Mouse (Mus musculus) mouse trophoblast stem cell (cell line): ENCODE data around the gene Psg17.
"Not testable (repeated sequence)": the region's sequence is repeated elsewhere in the genome, so short reads cannot be mapped to it uniquely, and the experiment has no call there.

Experiments
- in situ Hi-C, 2 experiments: fragments of 300-500 bp; cut with MseI, MboI; formaldehyde crosslinking; loops; 2 replicates in 1 of 2; 3 replicates in 1 of 2; pipeline ENCODE4 v1.15.1; 2025

Psg17 gene

DNA sequence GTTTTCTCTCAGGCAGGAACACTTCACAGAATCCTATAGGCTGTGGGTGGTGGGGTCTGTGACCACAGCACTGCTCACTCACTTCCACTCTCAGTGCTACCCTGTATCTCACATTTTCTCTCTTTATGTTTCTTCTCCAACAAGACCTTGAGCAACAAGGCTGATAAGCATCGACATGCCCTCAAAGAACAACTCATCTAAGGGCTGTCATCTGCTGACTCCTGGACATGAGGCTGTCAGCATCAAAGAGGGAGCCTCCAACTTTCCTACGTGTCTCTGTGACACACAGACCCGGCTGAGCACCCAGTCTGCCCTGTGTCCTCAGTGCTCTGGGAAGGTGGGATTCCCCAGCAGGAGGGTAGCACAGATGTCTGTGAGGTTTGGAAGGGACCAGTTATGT, at the start of gene Psg17:
Gene Psg17, minus strand, starts transcription at position 101 of the 400 bp plus-strand sequence.
- in situ Hi-C loops: no loop called here

DNA sequence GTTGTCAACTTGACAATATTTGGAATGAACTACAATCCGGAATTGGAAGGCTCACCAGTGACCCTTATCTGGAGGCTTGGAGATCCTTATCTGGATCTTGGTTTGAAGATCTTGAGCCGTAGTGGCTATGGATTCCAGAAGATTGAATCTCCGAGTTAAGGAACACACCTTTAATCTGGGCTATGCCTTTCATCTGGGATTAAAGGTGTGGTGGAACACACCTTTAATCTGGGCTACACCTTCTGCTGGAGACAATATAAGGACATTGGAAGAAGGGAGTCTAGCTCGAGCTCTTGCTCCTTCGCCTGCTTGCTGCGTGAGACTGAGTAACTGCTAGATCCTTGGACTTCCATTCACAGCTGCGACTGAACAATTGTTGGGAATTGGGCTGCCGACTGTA, 49.6 kb upstream of the Psg17 start, which contains the start of gene Pglyrp1:
Gene Pglyrp1, plus strand, starts transcription at position 301 of the 400 bp plus-strand sequence.
- in situ Hi-C loops: loop anchor here (10.0 kb wide), 2 partner anchors 116 to 156 kb away; partner anchors contain the start of gene Psg22 (in 1 of the 2)

DNA sequence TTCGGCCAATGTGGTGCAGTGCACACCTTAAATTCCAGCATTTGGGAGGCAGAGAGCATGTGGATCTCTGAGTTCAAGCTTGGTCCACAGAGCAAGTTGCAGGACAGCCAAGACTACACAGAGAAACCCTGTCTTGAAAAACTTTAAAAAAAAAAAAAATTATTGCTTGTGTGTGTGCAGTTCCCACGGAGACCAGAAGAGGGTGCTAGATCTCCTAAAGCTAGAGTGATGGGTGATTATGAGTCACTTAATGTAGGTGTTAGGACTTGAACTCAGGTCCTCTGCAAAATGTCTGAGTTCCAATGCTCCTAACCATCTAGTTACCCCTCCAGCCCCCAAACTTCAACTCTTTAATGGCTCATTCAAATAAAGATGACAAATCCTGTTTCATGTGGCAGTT, 47.1 kb upstream of the Psg17 start:
- in situ Hi-C loops: no loop called here

DNA sequence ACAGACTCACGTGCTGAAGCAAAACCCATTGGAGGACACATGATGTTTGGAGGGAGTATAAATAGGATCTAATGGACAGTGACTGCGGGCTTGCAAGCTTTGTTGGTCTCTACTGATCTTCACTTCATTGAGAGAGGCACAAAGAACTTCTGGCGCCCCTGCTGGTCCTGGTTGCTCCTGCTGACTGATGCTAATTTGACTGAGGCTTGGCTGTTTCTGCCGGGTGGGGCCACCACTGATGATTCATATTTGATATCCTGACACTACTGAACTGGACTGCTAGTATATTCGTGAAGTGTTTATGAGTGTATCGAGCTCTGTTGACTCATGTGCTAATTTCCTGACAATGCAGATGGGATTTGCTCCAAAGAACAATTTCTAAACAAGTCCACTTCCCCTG, 41.4 kb upstream of the Psg17 start:
- in situ Hi-C loops: no loop called here

DNA sequence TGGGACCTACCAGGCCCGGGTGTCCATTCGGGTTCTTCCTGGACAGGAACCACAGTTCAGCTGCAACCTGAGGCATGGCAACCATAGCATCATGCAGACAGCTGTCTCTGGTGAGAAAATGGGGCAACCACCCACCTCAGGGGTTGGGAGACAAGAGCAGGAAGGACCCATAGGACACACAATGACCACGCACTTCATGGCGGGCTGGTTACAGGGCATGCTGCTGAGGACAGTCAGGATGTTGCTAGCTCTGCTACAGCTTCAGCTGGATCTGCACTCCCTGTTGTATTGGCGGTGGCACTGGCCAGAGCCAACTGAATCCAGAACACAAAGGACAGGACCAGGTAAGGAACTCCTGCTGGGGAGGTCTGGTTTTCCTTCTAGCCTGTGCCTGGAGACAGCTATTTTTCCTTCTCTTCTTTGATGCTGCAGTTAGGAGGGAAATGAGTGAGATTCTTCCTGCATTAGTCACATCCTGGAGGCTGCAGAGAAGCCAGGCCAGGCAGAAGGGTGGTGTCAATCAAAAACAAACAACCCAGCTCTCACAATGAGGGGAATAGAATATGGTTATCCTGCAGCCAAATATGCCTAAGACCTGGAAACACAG, 37.0 kb upstream of the Psg17 start:
- in situ Hi-C loops: no loop called here

DNA sequence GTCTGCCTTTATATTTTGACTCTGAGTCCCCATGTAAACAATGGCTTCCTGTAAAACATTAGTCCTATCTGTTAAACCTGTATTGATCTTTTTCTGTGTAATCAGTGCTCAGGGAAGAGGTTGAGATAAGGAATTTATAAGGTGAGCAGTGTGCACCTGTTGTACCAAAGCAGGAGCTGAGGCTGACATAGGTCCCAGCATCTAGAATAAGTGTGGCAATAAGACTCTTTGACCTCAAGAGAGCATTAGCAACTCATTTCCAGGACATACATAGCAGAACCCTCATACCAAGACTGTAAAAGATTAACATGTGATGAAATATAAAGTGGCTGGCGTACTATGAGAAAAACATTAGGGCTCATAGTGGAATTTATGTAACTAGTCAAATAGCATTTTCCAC, 27.0 kb upstream of the Psg17 start:
- in situ Hi-C loops: no loop called here

DNA sequence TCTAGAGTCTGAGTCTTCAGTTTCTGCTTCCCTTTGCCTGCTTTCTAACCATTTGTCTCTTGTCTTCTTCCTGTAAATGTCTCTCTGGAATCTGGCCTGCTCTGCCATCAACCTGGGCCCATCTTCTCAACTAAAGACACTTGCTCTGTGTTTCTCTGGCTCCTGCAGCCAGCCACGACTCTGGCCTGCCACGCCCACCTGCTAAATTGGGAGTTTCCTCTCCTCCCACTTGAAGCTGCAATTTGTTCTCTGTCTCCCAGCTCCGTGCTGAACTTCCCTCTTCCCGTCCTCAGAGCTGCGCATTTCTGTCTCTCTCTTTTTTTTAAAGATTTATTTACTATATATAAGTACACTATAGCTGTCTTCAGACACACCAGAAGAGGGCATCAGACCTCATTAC, 23.4 kb upstream of the Psg17 start:
- in situ Hi-C loops: no loop called here

DNA sequence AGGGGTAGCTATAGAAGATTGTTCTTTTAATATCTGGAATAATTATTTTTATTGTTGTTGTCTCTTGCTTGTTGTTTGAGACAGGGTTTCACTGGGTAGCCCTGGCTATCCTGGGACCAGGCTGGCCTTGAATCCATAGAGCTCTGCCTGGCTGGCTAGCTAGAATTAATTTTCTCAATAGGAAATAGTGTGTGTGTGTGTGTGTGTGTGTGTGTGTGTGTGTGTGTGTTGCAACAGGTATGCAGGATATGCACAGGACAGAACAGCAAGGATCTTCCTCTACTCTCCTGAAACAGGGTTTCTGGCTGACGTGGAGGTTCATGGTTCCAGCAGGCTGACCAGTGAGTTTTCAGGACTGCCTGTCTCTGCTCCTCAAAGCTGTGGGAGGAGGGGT, 19.8 kb upstream of the Psg17 start:
- in situ Hi-C loops: no loop called here

DNA sequence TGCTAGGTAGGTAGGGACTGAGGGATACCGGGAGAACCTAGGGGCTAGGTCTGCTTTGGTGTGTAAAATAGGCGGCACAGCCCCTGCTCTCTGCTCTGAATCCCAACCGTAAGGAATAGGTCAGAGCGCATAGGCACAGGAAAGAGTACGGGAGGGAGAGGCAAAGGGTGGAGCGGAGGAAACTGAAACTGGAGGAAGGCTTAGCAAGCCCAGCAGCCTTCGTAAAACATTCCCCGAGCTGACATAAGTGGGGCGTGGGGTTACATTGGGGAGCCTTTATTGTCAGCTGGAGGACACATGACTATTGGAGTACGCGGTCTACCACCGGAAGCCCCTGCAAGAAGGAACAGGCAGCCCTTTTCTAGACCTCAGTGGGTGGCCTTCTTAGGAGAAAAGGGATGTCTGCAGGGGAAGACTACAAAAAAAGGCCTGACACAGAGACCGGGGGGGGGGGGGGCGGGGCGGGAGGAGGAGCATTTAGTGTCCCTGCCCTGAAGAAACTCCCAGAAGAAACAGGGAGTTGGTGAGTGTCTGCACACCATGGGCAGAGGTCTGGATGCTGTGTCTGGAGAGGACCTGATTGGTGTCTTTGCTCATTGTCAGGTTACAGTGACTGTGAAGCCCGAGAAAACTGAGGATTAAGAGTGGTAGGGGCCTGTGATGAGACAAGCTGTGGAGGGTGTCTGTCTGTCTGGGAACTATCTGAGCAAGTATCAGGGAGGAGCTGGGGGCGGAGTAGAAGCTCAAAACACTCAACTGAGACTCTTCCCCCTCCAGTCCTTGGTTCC, 19.2 kb upstream of the Psg17 start:
- in situ Hi-C loops: no loop called here

DNA sequence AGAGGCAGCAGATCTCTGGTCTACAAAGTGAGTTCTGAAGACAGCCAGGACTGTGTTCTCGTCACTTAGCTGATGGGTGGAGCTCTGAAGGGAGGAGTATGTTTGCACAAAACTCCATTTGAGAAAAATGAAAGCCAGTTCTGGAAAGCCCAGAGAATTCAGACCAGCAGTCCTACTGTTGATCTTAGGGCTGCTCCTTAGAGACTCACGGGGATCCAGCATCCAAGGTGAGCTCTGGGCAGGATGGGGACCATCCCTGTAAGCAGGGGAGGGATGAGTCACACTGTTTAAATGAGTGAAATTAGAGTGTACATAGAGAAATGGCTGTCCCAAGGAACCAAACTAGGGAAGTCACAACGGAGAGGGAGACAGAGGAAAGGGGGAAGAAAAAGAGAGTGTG, 18.5 kb upstream of the Psg17 start, which contains the start of gene Mill2:
Gene Mill2, plus strand, starts transcription at position 102 of the 400 bp plus-strand sequence.
- in situ Hi-C loops: no loop called here

DNA sequence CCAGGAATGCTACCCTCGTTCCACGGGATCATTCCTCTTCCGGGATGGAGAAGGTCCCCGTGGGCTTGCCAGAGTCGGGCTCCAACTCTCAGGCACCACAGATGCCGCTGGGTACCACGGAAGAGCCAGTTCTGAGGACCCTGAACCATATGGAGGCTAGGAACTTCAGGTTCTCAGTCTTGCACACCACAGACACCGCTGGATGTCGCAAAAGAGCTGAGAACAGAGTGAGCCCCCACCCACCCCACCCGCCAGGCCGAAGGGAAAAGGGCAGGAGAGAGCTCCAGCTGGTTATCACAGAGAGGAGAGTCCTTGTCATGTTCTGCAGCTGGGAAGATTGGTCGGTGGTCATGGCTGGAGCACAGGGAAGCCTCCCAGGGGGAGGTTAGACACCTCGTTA, 10.9 kb upstream of the Psg17 start:
- in situ Hi-C loops: no loop called here

DNA sequence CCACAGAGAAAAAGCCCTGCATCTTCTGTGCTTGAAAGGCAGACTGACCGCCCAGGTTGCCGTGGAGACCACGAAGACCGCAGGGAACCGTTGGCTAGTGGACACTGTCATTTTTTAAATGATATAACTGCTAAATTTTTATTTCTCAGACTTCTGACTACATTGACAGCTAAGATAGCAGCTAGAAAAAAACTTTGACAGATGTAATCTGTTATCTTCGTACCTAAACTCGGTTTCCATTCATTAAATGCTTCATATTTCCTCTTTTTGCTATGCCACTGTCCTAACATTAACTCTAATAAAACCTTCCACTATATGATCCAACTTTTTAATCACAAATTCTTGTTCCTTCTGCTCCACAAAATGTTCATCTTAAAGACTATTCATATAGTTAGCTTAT, 8.1 kb upstream of the Psg17 start:
- in situ Hi-C loops: no loop called here

DNA sequence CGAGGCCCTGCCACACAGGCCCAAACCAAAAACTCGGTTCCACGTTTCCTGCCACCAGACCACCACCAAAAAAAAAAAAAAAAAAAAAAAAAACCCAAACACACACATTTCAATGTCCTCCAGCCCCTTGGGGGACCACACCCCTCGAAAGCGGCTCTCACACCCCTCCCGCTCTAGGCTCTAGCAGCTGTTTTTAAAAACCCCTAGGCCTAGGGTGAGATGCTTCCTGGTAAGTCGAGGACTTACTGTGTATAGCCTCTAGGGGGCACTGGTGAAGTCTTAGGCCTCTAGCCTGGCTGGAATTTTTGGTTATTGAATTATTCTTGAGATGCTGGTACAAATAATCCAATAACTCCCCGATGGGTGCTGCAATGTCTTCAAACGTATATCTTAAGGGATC, 7.2 kb upstream of the Psg17 start:
- in situ Hi-C loops: no loop called here

DNA sequence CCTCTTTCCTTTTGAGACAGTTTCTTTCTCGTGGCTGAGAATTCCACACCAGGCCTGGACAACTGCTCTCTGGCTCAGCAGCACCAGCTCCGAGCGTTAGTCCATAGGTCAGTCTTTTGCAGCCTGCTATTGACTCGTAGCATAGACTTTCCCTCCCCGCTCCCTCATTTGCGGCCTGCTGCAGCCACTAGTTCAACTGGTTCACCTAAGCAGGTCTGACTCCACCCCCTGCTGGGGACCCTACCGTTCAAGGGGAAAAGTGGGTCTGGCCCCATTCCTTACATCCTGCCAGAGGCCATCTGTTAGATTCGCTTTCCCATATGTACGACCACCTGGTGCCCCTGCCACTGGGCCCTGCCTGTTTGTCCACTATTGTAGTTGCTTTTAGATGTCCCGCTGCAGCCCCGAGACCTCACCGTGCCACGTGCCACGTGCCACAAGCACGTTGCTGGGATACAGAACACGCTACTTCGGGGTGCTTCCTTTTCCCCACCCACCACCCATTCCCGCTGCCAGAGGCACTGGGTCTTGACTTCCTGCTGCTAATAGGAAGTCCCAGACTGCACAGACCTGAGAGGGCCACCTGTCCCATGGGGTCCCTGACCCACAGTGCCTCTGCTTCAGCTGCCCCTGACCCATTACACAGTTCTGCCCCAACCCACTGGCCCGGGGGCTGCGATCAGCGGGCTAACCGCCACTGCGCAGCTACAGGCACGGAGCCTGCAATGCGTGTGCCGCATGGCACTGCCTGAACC, 6.6 kb upstream of the Psg17 start:
- in situ Hi-C loops: no loop called here

DNA sequence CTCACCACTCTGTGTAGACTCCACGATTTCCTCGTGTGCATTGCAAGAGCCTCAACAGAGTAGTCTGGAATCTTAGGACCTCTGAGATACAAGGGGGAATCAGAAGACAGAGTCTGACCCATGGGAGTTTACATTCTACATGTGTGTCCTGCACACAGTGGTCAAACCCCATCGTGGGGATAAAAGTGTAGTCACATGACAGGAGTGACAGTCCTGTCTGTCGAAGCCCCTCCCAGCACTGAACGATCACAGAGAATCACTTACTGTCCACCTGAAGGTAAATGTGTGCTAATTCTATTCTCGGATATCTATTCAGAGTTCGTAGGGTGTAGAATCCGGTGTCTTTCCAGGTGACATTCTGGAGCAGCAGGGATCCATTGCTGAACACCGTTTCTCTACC, 3.1 kb downstream of the Psg17 start:
- in situ Hi-C loops: no loop called here

DNA sequence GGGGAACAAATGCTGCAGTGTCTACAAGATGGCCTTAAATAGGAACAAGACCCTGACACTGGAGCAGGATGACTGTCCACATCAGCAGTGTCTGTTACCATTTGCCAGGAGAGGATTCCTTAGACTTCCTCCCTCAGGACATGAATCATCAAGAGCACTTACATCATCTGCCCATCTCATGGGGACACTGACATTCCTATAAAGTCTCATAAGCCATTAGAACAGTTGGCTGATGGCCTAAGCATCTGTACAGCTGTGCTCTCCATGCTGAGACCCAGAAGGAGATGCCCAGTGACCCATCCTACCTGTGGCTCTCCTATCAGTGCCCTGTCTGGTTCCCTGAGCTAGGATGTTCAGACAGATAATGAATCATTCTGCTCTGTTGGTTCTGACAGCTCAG, 17.9 kb downstream of the Psg17 start:
- in situ Hi-C loops: no loop called here

DNA sequence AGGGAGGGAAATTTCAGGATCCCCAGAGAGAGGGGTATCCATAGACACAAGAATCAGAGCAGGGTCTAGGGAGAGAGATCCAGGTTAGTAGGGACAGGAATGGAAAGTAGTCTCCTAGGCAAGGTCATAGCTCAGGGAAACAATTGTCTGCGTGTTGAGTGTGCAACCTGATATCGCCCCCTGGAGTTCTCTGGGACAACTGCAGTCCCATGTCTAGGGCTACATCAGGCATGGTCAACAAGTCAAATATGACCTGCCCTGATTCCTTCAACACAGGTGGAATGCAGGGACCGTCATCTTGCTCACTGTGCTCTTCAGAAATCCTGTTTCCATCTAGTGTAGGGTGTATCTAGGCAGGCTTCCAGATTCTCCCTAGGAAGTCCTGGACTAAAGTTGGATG, 22.3 kb downstream of the Psg17 start:
- in situ Hi-C loops: no loop called here

DNA sequence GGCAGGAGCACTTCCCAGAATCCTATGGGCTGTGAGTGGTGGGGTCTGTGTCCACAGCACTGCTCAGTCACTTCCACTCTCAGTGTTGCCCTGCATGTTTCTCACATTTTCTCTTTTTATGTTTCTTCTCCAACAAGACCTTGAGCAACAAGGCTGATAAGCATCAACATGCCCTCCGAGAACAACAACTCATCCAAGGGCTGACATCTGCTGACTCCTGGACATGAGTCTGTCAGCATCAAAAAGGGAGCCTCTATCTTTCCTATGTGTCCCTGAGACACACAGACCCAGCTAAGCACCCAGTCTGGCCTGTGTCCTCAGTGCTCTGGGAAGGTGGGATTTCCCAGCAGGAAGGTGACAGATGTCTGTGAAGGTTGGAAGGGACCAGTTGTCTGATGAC, 23.0 kb downstream of the Psg17 start, which contains the start of gene Psg19:
Gene Psg19, minus strand, starts transcription at position 101 of the 400 bp plus-strand sequence.
- in situ Hi-C loops: no loop called here

DNA sequence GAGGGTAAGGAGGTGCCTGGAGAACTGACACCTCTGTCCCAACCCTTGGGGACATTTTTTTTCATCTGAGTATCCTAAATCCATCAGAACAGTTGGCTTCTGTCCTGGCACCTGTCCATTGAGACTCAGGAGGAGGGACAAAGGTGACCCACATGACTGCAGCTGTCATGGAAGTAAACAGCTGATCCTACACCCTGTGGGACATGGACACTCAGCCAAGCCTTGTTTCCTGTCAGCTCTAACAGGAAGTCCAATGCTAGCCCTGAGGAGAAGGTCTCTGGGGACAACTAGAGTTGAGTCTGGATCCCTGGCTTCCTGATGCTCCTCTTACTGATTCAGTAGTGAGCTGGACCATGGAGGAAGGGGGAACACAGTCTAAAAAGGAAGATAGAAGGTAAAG, 30.7 kb downstream of the Psg17 start:
- in situ Hi-C loops: not testable (repeated sequence)

DNA sequence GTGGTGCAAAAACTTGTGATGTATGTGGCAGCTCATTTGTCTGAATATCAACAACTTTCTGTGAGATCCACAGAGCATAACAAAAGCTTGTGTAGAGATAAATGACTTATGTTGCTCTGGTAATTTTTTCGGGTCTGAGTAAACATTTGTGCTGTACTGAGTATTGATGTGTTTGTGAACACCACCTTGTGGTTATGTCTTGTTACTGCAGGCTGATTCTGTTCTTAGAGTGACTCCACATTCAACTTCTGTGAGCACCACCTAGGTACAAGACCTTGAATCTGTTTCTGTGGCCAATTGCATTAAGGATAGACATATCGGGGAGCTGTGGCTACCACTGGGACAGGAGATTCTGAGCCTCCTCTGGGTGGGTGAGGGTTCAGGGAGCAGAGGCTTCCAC, 40.1 kb downstream of the Psg17 start:
- in situ Hi-C loops: not testable (repeated sequence)

DNA sequence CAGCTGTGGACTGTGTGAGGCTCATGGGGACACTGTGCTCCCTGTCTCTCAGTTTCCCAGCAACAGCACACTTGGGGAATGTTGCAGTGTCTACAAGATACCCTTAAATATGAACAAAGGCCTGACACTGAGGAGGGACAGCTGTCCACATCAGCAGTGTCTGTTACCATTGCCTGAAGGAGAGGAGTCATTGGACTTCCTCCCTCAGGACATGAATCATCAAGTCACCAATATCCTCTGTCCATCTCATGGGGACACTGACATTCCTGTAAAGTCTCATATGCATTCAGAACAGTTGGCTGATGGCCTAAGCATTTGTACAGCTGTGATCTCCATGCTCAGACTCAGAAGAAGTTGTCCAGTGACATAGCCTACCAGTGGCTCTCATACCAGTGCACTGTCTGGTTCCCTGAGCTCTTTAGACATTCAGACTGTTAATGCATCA, 42.0 kb downstream of the Psg17 start:
- in situ Hi-C loops: no loop called here
